Mouse (Mus musculus) erythroblast, embryonic 14.5 days (primary cell): ENCODE data around the gene Klhl8. TPM values are rescaled to one million over a fixed set of nuclear protein-coding genes. Genes with fewer than 3 reads are reported as not detected.

Experiments used
- H3K27me3 ChIP-seq: 2 replicates; pipeline ENCODE4 v1.6.1; 2012; ENCODE audit warnings: inconsistent platforms; ENCODE audit not compliant: control insufficient read depth
- H3K36me3 ChIP-seq: 2 replicates; pipeline ENCODE4 v1.6.1; 2012; ENCODE audit warnings: mild to moderate bottlenecking, inconsistent platforms; ENCODE audit not compliant: control insufficient read depth
- H3K4me1 ChIP-seq: 2 replicates; pipeline ENCODE4 v1.6.1; 2012; ENCODE audit warnings: inconsistent platforms; ENCODE audit not compliant: control insufficient read depth
- H3K4me3 ChIP-seq: replicated peaks from 2 replicates; pipeline ENCODE3; 2012; ENCODE audit warnings: moderate library complexity, mild to moderate bottlenecking, inconsistent platforms
- H3K9me3 ChIP-seq: 2 replicates; pipeline ENCODE4 v1.6.1; 2012; ENCODE audit warnings: low read length, inconsistent platforms, mixed read lengths; ENCODE audit not compliant: control insufficient read depth
- GATA1 ChIP-seq: IDR thresholded peaks from 2 replicates; pipeline ENCODE4 v1.6.1; 2012; ENCODE audit warnings: low read length, inconsistent platforms, mixed read lengths
- TAL1 ChIP-seq: IDR thresholded peaks from 3 replicates; pipeline ENCODE4 v1.6.1; 2012; ENCODE audit warnings: low read length, inconsistent platforms, mixed read lengths
- polyA plus RNA-seq: library from polyadenylated mRNA; stranded (reverse); fragments of >175 nt; gene quantifications from 2 replicates; pipeline ENCODE4 v1.2.3, GENCODE M21; 2012

Klhl8 gene
- polyA plus RNA-seq, 1 experiment = not detected

DNA sequence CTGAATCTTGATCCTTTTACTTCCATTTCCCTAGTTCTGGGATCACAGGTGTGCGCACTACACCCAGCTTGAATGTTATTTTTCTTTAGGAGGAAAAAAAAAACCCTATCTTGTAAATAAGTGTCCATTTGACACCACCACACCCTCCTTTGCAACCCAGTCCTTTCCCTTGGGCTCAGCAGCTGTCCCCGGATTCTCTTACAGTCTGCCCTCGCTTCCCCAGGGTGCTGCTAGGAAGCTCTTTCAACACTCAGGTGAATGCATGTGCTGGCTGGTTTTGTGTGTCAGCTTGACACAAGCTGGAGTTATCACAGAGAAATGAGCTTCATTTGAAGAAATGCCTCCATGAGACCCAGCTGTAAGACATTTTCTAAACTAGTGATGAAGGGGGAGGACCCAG, 7.2 kb upstream of the Klhl8 start:
- TF ChIP-seq TAL1 (no peak), GATA1 (no peak)
- no peak overlapping the region for H3K4me3 ChIP-seq
- no peaks in the 10 kb centered on the region for H3K36me3 ChIP-seq
- no peaks in the 10 kb centered on the region for H3K9me3 ChIP-seq
- H3K4me1 ChIP-seq = no peaks in the 10 kb centered on the region
- 0 out of 2 replicates have a peak, but pooled peaks cover 2% of the 10 kb centered on the region for H3K27me3 ChIP-seq

DNA sequence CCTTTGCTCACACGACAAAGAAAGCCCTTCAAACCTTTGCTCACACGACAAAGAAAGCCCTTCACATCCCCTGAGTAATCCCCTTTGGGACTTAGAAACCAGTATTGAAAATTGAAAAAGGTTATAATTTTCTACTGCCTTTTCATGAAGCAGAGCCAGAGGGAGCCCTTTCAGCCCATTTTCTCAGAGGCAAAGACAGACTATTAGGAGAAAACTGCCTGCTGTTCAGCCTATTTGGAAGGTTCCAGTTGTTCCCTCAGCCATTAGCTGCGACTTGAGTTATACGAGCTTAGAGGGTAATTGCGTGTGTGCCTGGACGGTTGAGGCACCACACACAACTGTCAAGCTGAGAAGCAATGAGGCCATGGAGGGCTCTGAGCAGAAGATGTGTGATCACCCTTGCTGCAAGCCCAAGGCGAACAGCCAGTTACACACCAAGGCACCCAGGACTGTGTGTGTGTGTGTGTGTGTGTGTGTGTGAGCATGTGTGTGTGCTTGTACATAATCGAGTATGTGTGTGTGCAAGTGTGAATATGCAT, 6.4 kb upstream of the Klhl8 start:
- no peaks in the 10 kb centered on the region for H3K9me3 ChIP-seq
- no peak overlapping the region for H3K4me3 ChIP-seq
- no peak for TF ChIP-seq GATA1
- TF ChIP-seq TAL1 = no peak
- peaks cover 5% of the 10 kb centered on the region for H3K27me3 ChIP-seq
- no peaks in the 10 kb centered on the region for H3K4me1 ChIP-seq
- H3K36me3 ChIP-seq = no peaks in the 10 kb centered on the region

DNA sequence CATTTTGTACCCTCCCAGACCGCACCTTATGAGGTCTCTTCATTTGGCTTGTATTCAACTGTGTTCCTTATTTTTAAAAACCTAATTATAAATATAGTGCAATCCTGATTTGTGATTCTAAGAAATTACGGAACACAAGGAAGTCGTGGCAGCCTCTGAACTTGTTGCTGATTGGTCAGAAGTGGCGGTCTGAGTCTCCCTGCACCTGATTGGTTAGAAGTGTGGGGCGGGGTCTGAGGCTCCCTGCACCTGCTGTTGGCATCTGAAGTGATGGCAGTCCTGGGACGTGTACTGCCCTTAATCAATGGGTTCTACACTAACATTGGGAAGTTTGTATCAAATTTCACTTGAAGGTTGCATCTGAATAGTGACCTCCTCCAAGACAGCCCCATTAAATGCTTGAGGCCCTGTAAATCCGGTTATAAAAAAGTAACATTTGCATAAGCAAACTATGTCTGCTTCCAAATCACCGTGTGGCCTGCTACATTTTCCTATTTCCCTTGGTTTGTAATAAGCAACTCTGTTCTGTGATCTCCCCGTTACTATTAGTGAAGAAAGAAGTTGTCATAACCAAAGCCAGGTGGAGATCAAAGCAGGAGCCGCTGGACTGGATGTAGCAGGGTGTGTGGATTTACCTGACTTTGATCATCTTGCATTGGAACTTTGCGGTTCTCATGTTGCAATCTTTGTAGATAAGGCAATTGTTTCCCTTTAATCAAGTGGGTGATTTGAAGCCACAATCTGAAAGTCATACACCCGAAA, 5.7 kb upstream of the Klhl8 start:
- H3K4me1 ChIP-seq = peaks cover under 1% of the 10 kb centered on the region; the same call in 1 of the 2 replicates
- H3K9me3 ChIP-seq = no peaks in the 10 kb centered on the region
- TF ChIP-seq GATA1 (no peak), TAL1 (no peak)
- H3K4me3 ChIP-seq = no peak overlapping the region
- peaks cover 6% of the 10 kb centered on the region for H3K27me3 ChIP-seq
- no peaks in the 10 kb centered on the region for H3K36me3 ChIP-seq

DNA sequence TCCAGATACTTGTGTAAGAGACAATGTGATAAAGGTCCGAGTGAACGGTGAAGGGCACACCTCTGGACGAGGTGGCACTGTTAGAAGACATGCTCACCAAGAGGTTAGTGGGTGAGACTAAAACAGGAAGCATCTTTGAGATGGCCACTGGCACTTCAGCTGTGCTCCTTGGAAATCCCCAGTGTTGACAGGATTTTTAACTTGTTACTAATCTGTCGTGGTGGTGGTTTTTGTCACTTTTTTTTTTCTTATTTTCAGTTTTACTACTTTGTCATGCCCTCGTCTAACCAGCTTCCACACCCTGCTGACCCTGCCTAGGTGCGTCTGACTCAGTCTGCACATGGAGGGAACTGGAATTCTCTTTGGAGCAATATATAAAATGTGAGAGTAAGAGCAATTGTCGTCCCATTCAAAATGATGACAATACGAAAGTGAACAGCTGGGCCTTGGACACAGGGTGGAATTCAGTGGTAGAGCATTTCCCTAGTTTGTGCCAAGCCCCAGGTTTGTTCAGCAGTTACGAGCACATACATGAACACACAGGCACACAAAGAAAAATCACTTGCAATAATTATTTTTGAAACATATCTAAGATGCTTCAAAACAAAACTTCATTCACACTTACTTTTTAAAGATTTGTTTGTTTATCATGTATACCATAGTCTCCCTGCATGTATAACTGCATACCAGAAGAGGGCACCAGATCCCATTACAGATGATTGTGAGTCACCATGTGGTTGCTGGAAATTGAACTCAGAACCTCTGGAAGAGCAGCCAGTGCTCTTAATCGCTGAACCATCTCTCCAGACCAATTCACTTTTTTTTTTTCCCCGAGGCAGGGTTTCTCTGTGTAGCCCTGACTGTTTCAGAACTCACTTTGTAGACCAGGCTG, 3.5 kb upstream of the Klhl8 start:
- no peak for TF ChIP-seq TAL1
- no peak for TF ChIP-seq GATA1
- no peak overlapping the region for H3K4me3 ChIP-seq
- peaks cover 23% of the 10 kb centered on the region for H3K27me3 ChIP-seq
- no peaks in the 10 kb centered on the region for H3K36me3 ChIP-seq
- no peaks in the 10 kb centered on the region for H3K9me3 ChIP-seq
- peaks cover 14% of the 10 kb centered on the region for H3K4me1 ChIP-seq

DNA sequence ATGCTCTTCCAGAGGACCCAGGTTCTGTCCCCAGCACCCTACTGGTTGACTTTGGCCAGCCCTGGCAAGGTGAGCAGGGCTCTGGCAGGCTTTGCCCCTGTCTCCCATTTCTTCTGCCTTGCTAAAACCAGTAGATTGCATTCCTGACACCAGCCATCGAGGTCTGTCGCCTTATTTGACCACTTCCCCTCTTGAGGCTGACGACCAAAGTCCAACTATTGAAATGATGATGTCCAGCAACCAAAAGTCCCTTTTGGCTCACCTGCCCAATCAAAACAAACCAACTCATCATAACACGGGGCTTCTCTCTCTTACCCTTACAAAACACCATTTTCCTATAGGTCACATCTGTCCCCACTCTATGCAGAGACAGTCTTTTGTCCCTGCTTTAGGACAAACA, 2.1 kb upstream of the Klhl8 start:
- Histone ChIP-seq H3K9me3 (no peaks in the 10 kb centered on the region), H3K4me1 (peaks cover 14% of the 10 kb centered on the region), H3K4me3 (no peak overlapping the region), H3K36me3 (no peaks in the 10 kb centered on the region), H3K27me3 (peaks cover 32% of the 10 kb centered on the region)
- TF ChIP-seq TAL1 = no peak
- no peak for TF ChIP-seq GATA1

DNA sequence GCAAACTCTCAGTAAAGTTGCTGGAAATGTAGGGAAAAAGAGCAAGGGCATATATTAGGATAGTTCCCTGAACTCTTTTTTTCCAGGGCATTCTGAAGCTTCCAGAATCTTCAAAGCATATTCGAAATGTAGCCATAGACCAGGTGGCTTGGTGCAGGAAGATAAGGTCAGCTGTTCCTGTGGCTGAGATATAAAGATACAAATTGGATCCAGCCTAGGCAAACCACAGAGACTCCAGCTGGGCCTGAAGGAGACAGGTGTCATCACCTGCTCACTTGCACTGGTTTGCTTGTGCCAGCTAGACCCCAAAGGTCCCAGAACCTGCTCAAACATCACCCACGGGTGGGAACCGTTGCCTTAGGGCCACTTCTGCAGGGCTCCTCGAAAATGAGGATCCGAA, 496 bp upstream of the Klhl8 start:
- Histone ChIP-seq H3K4me3 (peak overlapping the region; percentile 71), H3K36me3 (no peaks in the 10 kb centered on the region), H3K9me3 (no peaks in the 10 kb centered on the region), H3K27me3 (peaks cover 30% of the 10 kb centered on the region), H3K4me1 (peaks cover 14% of the 10 kb centered on the region)
- no peak for TF ChIP-seq GATA1
- TF ChIP-seq TAL1 = no peak

DNA sequence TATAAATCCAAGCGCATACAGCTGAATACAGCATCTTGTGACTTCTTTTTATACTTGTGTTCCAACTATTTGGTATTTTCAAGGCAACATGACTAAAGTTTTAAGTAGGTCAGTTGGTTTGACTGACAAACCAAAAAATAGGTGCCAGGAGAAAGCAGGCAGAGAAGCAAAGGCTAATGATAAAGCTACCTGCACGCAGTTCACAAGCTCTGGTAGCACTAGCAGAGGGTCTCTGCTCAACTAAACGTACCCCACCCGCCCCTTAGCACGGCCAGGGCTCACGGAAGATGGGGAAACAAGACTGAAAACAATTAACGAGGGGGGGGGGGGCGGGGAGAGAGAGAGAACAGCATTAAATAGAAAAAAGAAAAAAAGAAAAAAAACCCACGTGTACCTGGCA, 903 bp downstream of the Klhl8 start:
- Histone ChIP-seq H3K9me3 (no peaks in the 10 kb centered on the region), H3K4me1 (peaks cover 14% of the 10 kb centered on the region), H3K27me3 (peaks cover 30% of the 10 kb centered on the region), H3K4me3 (peak overlapping the region; percentile 71), H3K36me3 (no peaks in the 10 kb centered on the region)
- TF ChIP-seq GATA1 (no peak), TAL1 (no peak)

DNA sequence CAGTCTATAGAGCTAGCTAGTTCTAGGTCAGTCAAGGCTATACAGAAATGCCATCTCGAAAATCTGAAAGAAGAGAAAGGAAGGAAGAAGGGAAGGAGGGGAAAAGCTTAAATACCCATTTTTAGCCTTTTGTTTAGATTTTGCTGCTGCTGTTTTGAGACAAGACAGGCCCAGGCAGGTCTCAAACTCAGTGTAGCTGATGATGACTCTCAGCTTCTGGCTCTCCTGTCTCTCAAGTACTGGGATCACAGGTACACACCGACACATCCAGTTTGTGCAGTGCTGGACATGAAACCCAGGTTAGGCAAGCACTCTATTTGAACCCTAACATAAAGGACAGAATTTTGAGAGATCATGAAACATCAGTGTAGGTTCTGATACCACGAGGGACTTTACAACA, 1.6 kb downstream of the Klhl8 start:
- H3K4me1 ChIP-seq = peaks cover 14% of the 10 kb centered on the region
- no peaks in the 10 kb centered on the region for H3K36me3 ChIP-seq
- H3K4me3 ChIP-seq = no peak overlapping the region
- H3K9me3 ChIP-seq = no peaks in the 10 kb centered on the region
- TF ChIP-seq TAL1 (no peak), GATA1 (no peak)
- H3K27me3 ChIP-seq = peaks cover 30% of the 10 kb centered on the region

DNA sequence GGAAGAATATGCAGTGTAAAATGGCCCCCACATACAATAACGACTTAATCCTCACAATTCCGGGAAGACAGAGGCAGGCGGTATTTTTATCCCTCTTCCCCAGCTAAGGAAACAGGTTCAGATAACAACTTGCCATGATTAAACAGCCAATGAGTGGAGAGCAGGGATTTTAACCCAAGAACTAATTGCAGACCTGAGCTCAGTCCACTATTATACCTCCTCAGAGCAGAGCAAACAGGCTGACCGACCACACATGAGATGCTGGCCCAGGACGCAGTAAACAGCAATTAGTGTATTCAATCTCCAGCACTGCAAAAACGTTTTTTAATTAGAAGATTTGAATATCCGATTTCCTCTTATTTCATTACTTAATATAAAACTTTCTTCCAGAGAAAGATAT, 2.2 kb downstream of the Klhl8 start:
- no peaks in the 10 kb centered on the region for H3K36me3 ChIP-seq
- H3K4me3 ChIP-seq = no peak overlapping the region
- H3K9me3 ChIP-seq = no peaks in the 10 kb centered on the region
- peaks cover 14% of the 10 kb centered on the region for H3K4me1 ChIP-seq
- TF ChIP-seq TAL1 = no peak
- TF ChIP-seq GATA1 = no peak
- H3K27me3 ChIP-seq = peaks cover 30% of the 10 kb centered on the region
